Mouse (Mus musculus) ovary, postnatal 36 days (tissue): Measurements from ENCODE around the gene Fam78a.
A peak's percentile ranks its signal among the peaks of the same experiment; 100 is the strongest.
"Not testable (repeated sequence)": the region's sequence is repeated elsewhere in the genome, so short reads cannot be mapped to it uniquely, and the experiment has no call there.

ENCODE experiments used
- DNase-seq: peaks from one replicate; pipeline ENCODE4 v3.0.0; 2022; ENCODE audit warnings: low spot score, mixed read lengths

The Fam78a gene

GRCm38 (mm10) chr2:32043836-32044235, 40.8 kb downstream of the Fam78a start:
- peak; percentile 46 for DNase-seq

- DNase-seq = no peak
Observed at GRCm38 (mm10) chr2:32041087-32041486, 43.6 kb downstream of the Fam78a start.

GRCm38 (mm10) chr2:32040646-32041045, 44.0 kb downstream of the Fam78a start:
- DNase-seq = not testable (repeated sequence)

- no peak for DNase-seq
Observed at GRCm38 (mm10) chr2:32038661-32039081, 46.0 kb downstream of the Fam78a start.

GRCm38 (mm10) chr2:32037279-32037858, 47.3 kb downstream of the Fam78a start:
- no peak for DNase-seq

GRCm38 (mm10) chr2:32034206-32034605, 50.5 kb downstream of the Fam78a start:
- no peak for DNase-seq

GRCm38 (mm10) chr2:32033436-32033835, 51.2 kb downstream of the Fam78a start:
- DNase-seq = peak; percentile 71

GRCm38 (mm10) chr2:32029636-32030035, 55.0 kb downstream of the Fam78a start:
- no peak for DNase-seq

GRCm38 (mm10) chr2:32024372-32024771, 60.3 kb downstream of the Fam78a start:
- DNase-seq = no peak

GRCm38 (mm10) chr2:32020229-32020628, 64.4 kb downstream of the Fam78a start:
- DNase-seq = no peak

GRCm38 (mm10) chr2:32019704-32020103, 65.0 kb downstream of the Fam78a start:
- DNase-seq = no peak

GRCm38 (mm10) chr2:32008716-32009115, 75.9 kb downstream of the Fam78a start:
- no peak for DNase-seq

GRCm38 (mm10) chr2:32008311-32008710, 76.3 kb downstream of the Fam78a start:
- no peak for DNase-seq
